Mouse (Mus musculus): Measurements from ENCODE around the gene Crtc3.

The Crtc3 gene

GRCm38 (mm10) chr7:80688556-80689220 lies at the start of gene Crtc3:
TSS of gene Crtc3 (minus strand) at chr7:80688877.
- DNase-seq (ENCODE audit: low spot score): peak; percentile 51

- no peak for DNase-seq (ENCODE audit: low spot score)
Observed at GRCm38 (mm10) chr7:80736199-80736598, 47.5 kb upstream of the Crtc3 start.

GRCm38 (mm10) chr7:80732986-80733385 lies 44.3 kb upstream of the Crtc3 start:
- no peak for DNase-seq (ENCODE audit: low spot score)

GRCm38 (mm10) chr7:80729662-80730061 lies 41.0 kb upstream of the Crtc3 start:
- peak; percentile 72 for DNase-seq (ENCODE audit: low spot score)

- no peak for DNase-seq (ENCODE audit: low spot score)
Observed at GRCm38 (mm10) chr7:80721041-80721440, 32.4 kb upstream of the Crtc3 start.

- DNase-seq (ENCODE audit: low spot score): no peak
Observed at GRCm38 (mm10) chr7:80719582-80719981, 30.9 kb upstream of the Crtc3 start.

GRCm38 (mm10) chr7:80719038-80719437 lies 30.4 kb upstream of the Crtc3 start:
- DNase-seq (ENCODE audit: low spot score): no peak

- DNase-seq (ENCODE audit: low spot score): no peak
Observed at GRCm38 (mm10) chr7:80718471-80718870, 29.8 kb upstream of the Crtc3 start.

GRCm38 (mm10) chr7:80716758-80717157 lies 28.1 kb upstream of the Crtc3 start:
- DNase-seq (ENCODE audit: low spot score): no peak

- no peak for DNase-seq (ENCODE audit: low spot score)
Observed at GRCm38 (mm10) chr7:80715306-80715705, 26.6 kb upstream of the Crtc3 start.

GRCm38 (mm10) chr7:80711496-80711895 lies 22.8 kb upstream of the Crtc3 start:
- DNase-seq (ENCODE audit: low spot score): no peak

- DNase-seq (ENCODE audit: low spot score): no peak
Observed at GRCm38 (mm10) chr7:80710333-80710732, 21.7 kb upstream of the Crtc3 start.

- no peak for DNase-seq (ENCODE audit: low spot score)
Observed at GRCm38 (mm10) chr7:80704066-80704465, 15.4 kb upstream of the Crtc3 start.

GRCm38 (mm10) chr7:80702510-80702909 lies 13.8 kb upstream of the Crtc3 start:
- no peak for DNase-seq (ENCODE audit: low spot score)

- no peak for DNase-seq (ENCODE audit: low spot score)
Observed at GRCm38 (mm10) chr7:80699709-80700108, 11.0 kb upstream of the Crtc3 start.

- DNase-seq (ENCODE audit: low spot score): no peak
Observed at GRCm38 (mm10) chr7:80698940-80699339, 10.3 kb upstream of the Crtc3 start.

GRCm38 (mm10) chr7:80697859-80698258 lies 9.2 kb upstream of the Crtc3 start:
- no peak for DNase-seq (ENCODE audit: low spot score)

GRCm38 (mm10) chr7:80696903-80697302 lies 8.2 kb upstream of the Crtc3 start:
- DNase-seq (ENCODE audit: low spot score): no peak

GRCm38 (mm10) chr7:80696334-80696733 lies 7.7 kb upstream of the Crtc3 start:
- no peak for DNase-seq (ENCODE audit: low spot score)

- no peak for DNase-seq (ENCODE audit: low spot score)
Observed at GRCm38 (mm10) chr7:80692472-80692871, 3.8 kb upstream of the Crtc3 start.

- DNase-seq (ENCODE audit: low spot score): no peak
Observed at GRCm38 (mm10) chr7:80691131-80691530, 2.5 kb upstream of the Crtc3 start.

- DNase-seq (ENCODE audit: low spot score): peak; percentile 18
Observed at GRCm38 (mm10) chr7:80689221-80689591, 529 bp upstream of the Crtc3 start.

- peak; percentile 46 for DNase-seq (ENCODE audit: low spot score)
Observed at GRCm38 (mm10) chr7:80687721-80688555, 739 bp downstream of the Crtc3 start.

GRCm38 (mm10) chr7:80685639-80686038 lies 3.0 kb downstream of the Crtc3 start:
- DNase-seq (ENCODE audit: low spot score): no peak

Data from ovary, postnatal 14 days (tissue).